In genomic region chr3:36531979-36532542, GRCm38 (mm10) we compare ENCODE assay signal across 9 mouse cellular contexts. TPM values are rescaled to one million over a fixed set of nuclear protein-coding genes. Genes with fewer than 3 reads are reported as not detected.
DNase-seq lines count a peak whose midpoint lies in the region; ATAC-seq and TF ChIP-seq lines count a peak whose summit lies in the region.
"Had no signal": no experiment of that assay in that cellular context is flagged by ENCODE, and none has a peak within 500 bp of the region (broad histone marks: within the 10 kb centered on the region; RNA-seq: fewer than 3 reads in every experiment).

No protein-coding gene starts in this region.

- no peak for DNase-seq in frontal cortex, postnatal 36 days (ENCODE audit: low spot score in 2 of 2)
- no peak for DNase-seq in CH12.LX (ENCODE audit: extremely low read depth)
- no peak for DNase-seq in left cerebral cortex, postnatal 14 days (ENCODE audit: low spot score in 2 of 2)
- no peak for DNase-seq in right cerebral cortex, postnatal 25 days

- H3K4me2 ChIP-seq in CH12.LX (ENCODE audit: insufficient read depth, low read depth, poor library complexity, severe bottlenecking), result peak overlapping the region; percentile 82
- H3K4me2 ChIP-seq in heart, embryonic 16.5 days (ENCODE audit: low read depth, low read length), result peak overlapping the region; percentile 55

- H3K9ac ChIP-seq in CH12.LX (ENCODE audit: insufficient read depth, low read depth), result peak overlapping the region; percentile 35; the same call in 1 of the 2 replicates
- H3K9ac ChIP-seq in heart, embryonic 16.5 days (ENCODE audit: low read length), result peak overlapping the region; percentile 39

- 9% methylated on average over 18 of the region's 18 CpGs for WGBS in heart, embryonic 16.5 days
- 4% methylated on average over 18 of the region's 18 CpGs for WGBS in macrophage (ENCODE audit: missing documents)

- peak; percentile 25; the same call in 1 of the 2 replicates for ATAC-seq in frontal cortex, adult (ENCODE audit: low TSS enrichment)
- no peak for ATAC-seq in heart, embryonic 16.5 days (replicated peaks; ENCODE audit: extremely low read depth, insufficient read depth, low FRiP score)
- ATAC-seq in erythroid progenitor cell, adult 5-6 weeks (replicated peaks; ENCODE audit: low FRiP score, poor library complexity, severe bottlenecking), result no peak

- no peak for TF ChIP-seq EP300 in CH12.LX (IDR thresholded peaks at IDR 0.05; ENCODE audit: low read length)

- H3K79me2 ChIP-seq in CH12.LX (replicated peaks; ENCODE audit: control insufficient read depth, extremely low read depth, insufficient read depth, poor library complexity, severe bottlenecking) (no peaks in the 10 kb centered on the region), macrophage (ENCODE audit: inconsistent target) (no peaks in the 10 kb centered on the region)

- in situ Hi-C loops in CH12.LX (cut with MboI; ENCODE audit: low pct_ligation_motif_present, low pct_unique_long_range_greater_than_20kb, low sequenced_read_pairs), result no loop called here

- H3K36me3 ChIP-seq in CH12.LX (replicated peaks in 1 of 2; ENCODE audit: control insufficient read depth in 1 of 2, insufficient read depth in 1 of 2, low read length in 1 of 2) (no peaks in the 10 kb centered on the region), macrophage (ENCODE audit: inconsistent target) (no peaks in the 10 kb centered on the region)
- no peaks in the 10 kb centered on the region for H3K36me3 ChIP-seq in heart, embryonic 16.5 days (ENCODE audit: control insufficient read depth, insufficient read depth)

- intact Hi-C loops in left cerebral cortex, postnatal 14 days (cut with DNase I), result no loop called here

- no peak for TF ChIP-seq POLR2A in CH12.LX (IDR thresholded peaks at IDR 0.05; ENCODE audit: low read depth, low read length)

- dilution Hi-C loops in CH12.LX (cut with MboI; ENCODE audit: extremely low pct_ligation_motif_present, extremely low pct_unique_long_range_greater_than_20kb, low sequenced_read_pairs), result no loop called here

- H3K27ac ChIP-seq in CH12.LX (ENCODE audit: insufficient read depth, low read depth), result no peak overlapping the region
- no peak overlapping the region for H3K27ac ChIP-seq in heart, embryonic 16.5 days (ENCODE audit: low read length)
- H3K27ac ChIP-seq in macrophage, result no peak overlapping the region

- TF ChIP-seq RAD21 in CH12.LX (IDR thresholded peaks at IDR 0.05; ENCODE audit: low read depth, low read length), result no peak

- H3K27me3 ChIP-seq in CH12.LX (replicated peaks), result peaks cover under 1% of the 10 kb centered on the region
- H3K27me3 ChIP-seq in heart, embryonic 16.5 days (ENCODE audit: control insufficient read depth, insufficient read depth, low read length), result no peaks in the 10 kb centered on the region

- H3K9me3 ChIP-seq in CH12.LX (replicated peaks; ENCODE audit: low read length), result no peaks in the 10 kb centered on the region
- H3K9me3 ChIP-seq in heart, embryonic 16.5 days (replicated peaks; ENCODE audit: control insufficient read depth, low read length), result no peaks in the 10 kb centered on the region

- H3K4me1 ChIP-seq in CH12.LX (ENCODE audit: control insufficient read depth in 1 of 2, insufficient read depth in 2 of 2), result peaks cover 0 to 6% of the 10 kb centered on the region in 2 experiments; a peak in 2 of 4 replicates
- H3K4me1 ChIP-seq in heart, embryonic 16.5 days (ENCODE audit: control insufficient read depth, insufficient read depth, low read length), result peaks cover 26% of the 10 kb centered on the region

- TF ChIP-seq CTCF in CH12.LX (conservative IDR thresholded peaks at IDR 0.05 in 1 of 2, IDR thresholded peaks at IDR 0.05 in 1 of 2; ENCODE audit: low read depth in 2 of 2, low read length in 2 of 2), result no peak

- peak overlapping the region in 1 of 3 experiments; percentile 51 for H3K4me3 ChIP-seq in CH12.LX (replicated peaks in 1 of 3; ENCODE audit: low read depth in 2 of 3, low read length in 2 of 3, poor library complexity in 1 of 3)
- peak overlapping the region; percentile 36 for H3K4me3 ChIP-seq in heart, embryonic 16.5 days (ENCODE audit: low read length)
- H3K4me3 ChIP-seq in macrophage (ENCODE audit: inconsistent target), result peak overlapping the region; percentile 28

TF ChIP-seq in CH12.LX, 34 proteins besides CTCF, POLR2A, EP300 and RAD21:
- TF ChIP-seq IRF4 (IDR thresholded peaks at IDR 0.05; ENCODE audit: low read depth, low read length) (0 out of 2 replicates have a peak, but pooled peaks have one; percentile 18), BHLHE40 (IDR thresholded peaks at IDR 0.05; ENCODE audit: low read depth, low read length) (no peak)

RNA-seq across cellular contexts. Expression of gene Gm11549, which starts 10.4 kb away (rescaled TPM):
- total RNA-seq in CH12.LX (2012; rRNA removed) (not detected in 2 replicates), CH12.LX (2014; rRNA removed) (not detected in 2 replicates)
- polyA plus RNA-seq in CH12.LX (2012; ENCODE audit: insufficient read length, low read depth) (not detected in 2 replicates), macrophage (2018) (not detected in 3 replicates)
- polyA plus RNA-seq in heart, embryonic 16.5 days (2015; fragmentation: Nextera tagmentation; extraction: Ambion mirVana), result 0.27 and 0.35 TPM in 2 replicates
- not detected for total RNA-seq in macrophage (2018; cell fraction: chromatin; rRNA removed)
- total RNA-seq in macrophage (2018; cell fraction: cytosol; rRNA removed), result not detected
- not detected for total RNA-seq in macrophage (2018; cell fraction: nucleus; rRNA removed)
- total RNA-seq in erythroid progenitor cell, adult 5-6 weeks (2015; ENCODE audit: low replicate concordance), result not detected in 2 replicates
- not detected in 2 replicates for total RNA-seq in erythroid progenitor cell, adult 5-6 weeks (2017; ENCODE audit: low replicate concordance)
- total RNA-seq in left cerebral cortex, postnatal 14 days (2021), result 10 to 100 TPM; 25.2 to 35.5 TPM
- polyA plus RNA-seq: C2C12 had no signal

RNA-seq across cellular contexts. Expression of gene Exosc9, which starts 20.3 kb away (rescaled TPM):
- 60.6 and 77.4 TPM in 2 replicates for total RNA-seq in CH12.LX (2012; rRNA removed)
- 128 and 151 TPM in 2 replicates for total RNA-seq in CH12.LX (2014; rRNA removed)
- 144 and 149 TPM in 2 replicates for polyA plus RNA-seq in CH12.LX (2012; ENCODE audit: insufficient read length, low read depth)
- polyA plus RNA-seq in heart, embryonic 16.5 days (2015; fragmentation: Nextera tagmentation; extraction: Ambion mirVana), result 55.5 and 57.5 TPM in 2 replicates
- total RNA-seq in macrophage (2018; cell fraction: chromatin; rRNA removed), result 10 to 100 TPM in 25 of 26 experiments, 1 to 10 TPM in 1; 7.6 to 58.5 (median 39.7) TPM
- 10 to 100 TPM; 27.4 to 39.2 (median 33.6) TPM for total RNA-seq in macrophage (2018; cell fraction: cytosol; rRNA removed)
- total RNA-seq in macrophage (2018; cell fraction: nucleus; rRNA removed), result 10 to 100 TPM; 11.6 to 48.1 (median 28.0) TPM
- polyA plus RNA-seq in macrophage (2018), result 31.2 to 72.0 TPM (median 51.3 TPM) in 3 replicates
- total RNA-seq in erythroid progenitor cell, adult 5-6 weeks (2015; ENCODE audit: low replicate concordance), result 33.5 and 45.4 TPM in 2 replicates
- total RNA-seq in erythroid progenitor cell, adult 5-6 weeks (2017; ENCODE audit: low replicate concordance), result 25.8 and 101 TPM in 2 replicates
- total RNA-seq in left cerebral cortex, postnatal 14 days (2021), result 10 to 100 TPM; 40.6 to 45.7 TPM

RNA-seq across cellular contexts. Expression of gene Ccna2, which starts 39.9 kb away (rescaled TPM):
- total RNA-seq in CH12.LX (2012; rRNA removed) (94.7 and 117 TPM in 2 replicates), CH12.LX (2014; rRNA removed) (240 and 277 TPM in 2 replicates)
- polyA plus RNA-seq in CH12.LX (2012; ENCODE audit: insufficient read length, low read depth) (133 and 148 TPM in 2 replicates), macrophage (2018) (1.4 to 15.3 TPM (median 13.7 TPM) in 3 replicates)
- 170 and 195 TPM in 2 replicates for polyA plus RNA-seq in heart, embryonic 16.5 days (2015; fragmentation: Nextera tagmentation; extraction: Ambion mirVana)
- total RNA-seq in macrophage (2018; cell fraction: chromatin; rRNA removed), result 10 to 100 TPM in 1 of 26 experiments, 1 to 10 TPM in 17, under 1 TPM in 7, not detected in 1; 0.26 to 11.6 (median 2.3) TPM
- 1 to 10 TPM in 25 of 26 experiments, under 1 TPM in 1; 0.76 to 10.0 (median 2.8) TPM for total RNA-seq in macrophage (2018; cell fraction: cytosol; rRNA removed)
- total RNA-seq in macrophage (2018; cell fraction: nucleus; rRNA removed), result 10 to 100 TPM in 1 of 26 experiments, 1 to 10 TPM in 22, under 1 TPM in 3; 0.63 to 23.5 (median 2.6) TPM
- 790 and 816 TPM in 2 replicates for total RNA-seq in erythroid progenitor cell, adult 5-6 weeks (2015; ENCODE audit: low replicate concordance)
- total RNA-seq in erythroid progenitor cell, adult 5-6 weeks (2017; ENCODE audit: low replicate concordance), result 704 and 952 TPM in 2 replicates
- 1 to 10 TPM; 2.2 TPM for total RNA-seq in left cerebral cortex, postnatal 14 days (2021)

RNA-seq across cellular contexts. Expression of gene 1810062G17Rik, which starts 56.3 kb away (rescaled TPM):
- total RNA-seq in CH12.LX (2012; rRNA removed), result 3.1 and 3.3 TPM in 2 replicates
- 3.2 and 3.9 TPM in 2 replicates for total RNA-seq in CH12.LX (2014; rRNA removed)
- 2.2 and 3.1 TPM in 2 replicates for polyA plus RNA-seq in CH12.LX (2012; ENCODE audit: insufficient read length, low read depth)
- 1.00 and 1.7 TPM in 2 replicates for polyA plus RNA-seq in heart, embryonic 16.5 days (2015; fragmentation: Nextera tagmentation; extraction: Ambion mirVana)
- 1 to 10 TPM in 3 of 26 experiments, not detected in 23; 1.1 to 2.2 (median 1.4) TPM for total RNA-seq in macrophage (2018; cell fraction: chromatin; rRNA removed)
- total RNA-seq in macrophage (2018; cell fraction: cytosol; rRNA removed), result under 1 TPM in 11 of 26 experiments, not detected in 15; 0.16 to 0.42 (median 0.29) TPM
- 1 to 10 TPM in 8 of 26 experiments, under 1 TPM in 7, not detected in 11; 0.61 to 2.4 (median 1.0) TPM for total RNA-seq in macrophage (2018; cell fraction: nucleus; rRNA removed)
- not detected in 3 replicates for polyA plus RNA-seq in macrophage (2018)
- total RNA-seq in erythroid progenitor cell, adult 5-6 weeks (2015; ENCODE audit: low replicate concordance), result not detected in 2 replicates
- not detected in 2 replicates for total RNA-seq in erythroid progenitor cell, adult 5-6 weeks (2017; ENCODE audit: low replicate concordance)
- under 1 TPM in 1 of 2 experiments, not detected in 1; 0.40 TPM for total RNA-seq in left cerebral cortex, postnatal 14 days (2021)

RNA-seq across cellular contexts. Expression of gene Anxa5, which starts 56.4 kb away (rescaled TPM):
- total RNA-seq in CH12.LX (2012; rRNA removed), result 38.4 and 43.4 TPM in 2 replicates
- 30.8 and 35.4 TPM in 2 replicates for total RNA-seq in CH12.LX (2014; rRNA removed)
- polyA plus RNA-seq in CH12.LX (2012; ENCODE audit: insufficient read length, low read depth), result 45.0 and 47.1 TPM in 2 replicates
- 453 and 471 TPM in 2 replicates for polyA plus RNA-seq in heart, embryonic 16.5 days (2015; fragmentation: Nextera tagmentation; extraction: Ambion mirVana)
- 100 to 1,000 TPM in 19 of 26 experiments, 10 to 100 TPM in 7; 53.0 to 969 (median 158) TPM for total RNA-seq in macrophage (2018; cell fraction: chromatin; rRNA removed)
- 1,000 to 10,000 TPM in 2 of 26 experiments, 100 to 1,000 TPM in 24; 392 to 1,268 (median 777) TPM for total RNA-seq in macrophage (2018; cell fraction: cytosol; rRNA removed)
- total RNA-seq in macrophage (2018; cell fraction: nucleus; rRNA removed), result 100 to 1,000 TPM; 188 to 850 (median 333) TPM
- 668 to 1,026 TPM (median 746 TPM) in 3 replicates for polyA plus RNA-seq in macrophage (2018)
- total RNA-seq in erythroid progenitor cell, adult 5-6 weeks (2015; ENCODE audit: low replicate concordance), result 47.2 and 66.2 TPM in 2 replicates
- total RNA-seq in erythroid progenitor cell, adult 5-6 weeks (2017; ENCODE audit: low replicate concordance), result 26.8 and 26.9 TPM in 2 replicates
- total RNA-seq in left cerebral cortex, postnatal 14 days (2021), result 10 to 100 TPM; 47.2 to 48.7 TPM

Comparison
In these comparisons a context has a peak if more than half of its experiments do, and no peak if none do; other contexts are left out.
1. RNA of gene Gm11549, which starts 10.4 kb away (total RNA-seq): 25.2 to 35.5 TPM in left cerebral cortex, postnatal 14 days; not detected in CH12.LX and not detected in erythroid progenitor cell, adult 5-6 weeks; every median in the first group is over 10 times any median in the second.
2. RNA of gene Ccna2, which starts 39.9 kb away (total RNA-seq): 704 to 952 TPM in erythroid progenitor cell, adult 5-6 weeks and 94.7 to 277 TPM in CH12.LX; 2.2 TPM in left cerebral cortex, postnatal 14 days; every median in the first group is over 10 times any median in the second.